Mouse (Mus musculus): Measurements from ENCODE around the gene Adra2b.

- TF ChIP-seq CTCF (IDR thresholded peaks at IDR 0.05; ENCODE audit: borderline replicate concordance, insufficient read depth, low read length) (no peak), POLR2A (IDR thresholded peaks at IDR 0.05; ENCODE audit: low read depth, low read length) (no peak)
Observed at GRCm38 (mm10) chr2:127375087-127375486, 12.1 kb downstream of the Adra2b start.

Data from embryonic fibroblast, embryonic 13.5 days (primary cell).